Mouse (Mus musculus): ENCODE measurements around the gene Tmem91. TPM values are rescaled to one million over a fixed set of nuclear protein-coding genes. Genes with fewer than 3 reads are reported as not detected.
A peak's percentile ranks its signal among the peaks of the same experiment; 100 is the strongest.

Gene Tmem91
- total and polyA plus RNA-seq, 2 experiments from 2014 or later, result 94.4 to 186 TPM

DNA sequence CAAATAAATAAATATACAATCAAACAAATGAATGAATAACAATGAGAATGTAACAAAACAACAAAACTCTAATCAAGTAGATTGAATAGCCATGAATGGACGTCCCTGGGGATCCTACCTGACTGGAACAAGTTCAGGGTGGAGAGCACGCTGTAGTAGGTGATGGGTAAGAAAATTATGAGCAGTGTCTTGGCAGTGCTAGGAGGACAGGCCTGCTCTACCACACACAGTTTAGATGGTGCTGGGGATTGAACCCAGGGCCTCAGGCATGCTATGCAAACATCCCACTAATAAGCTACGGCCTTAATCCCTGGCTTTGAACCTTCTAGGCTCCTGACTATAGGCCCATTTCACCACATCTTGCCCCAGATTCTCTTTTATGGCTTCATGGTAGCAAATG, 42.5 kb upstream of the Tmem91 start:
- Histone ChIP-seq H3K9ac (replicated peaks; ENCODE audit: low read length, poor library complexity, severe bottlenecking) (no peak overlapping the region), H3K36me3 (ENCODE audit: insufficient read depth, low read length) (peaks cover 51% of the 10 kb centered on the region), H3K4me3 (ENCODE audit: low read depth, low read length) (no peak overlapping the region), H3K4me1 (ENCODE audit: insufficient read depth, low read length) (peaks cover 10% of the 10 kb centered on the region; the same call in 1 of the 2 replicates), H3K27ac (ENCODE audit: low read depth, low read length) (no peak overlapping the region), H3K27me3 (ENCODE audit: insufficient read depth, low read length) (no peaks in the 10 kb centered on the region), H3K9me3 (ENCODE audit: low read length) (no peaks in the 10 kb centered on the region), H3K4me2 (ENCODE audit: low read depth, low read length, poor library complexity, severe bottlenecking) (peak overlapping the region; percentile 82; the same call in 1 of the 2 replicates)
- no peak for DNase-seq (ENCODE audit: low spot score)
- TF ChIP-seq CTCF (IDR thresholded peaks at IDR 0.05), result no peak
- ATAC-seq (ENCODE audit: low FRiP score), result no peak
- WGBS, result 91% methylated on average over 3 of the region's 3 CpGs

DNA sequence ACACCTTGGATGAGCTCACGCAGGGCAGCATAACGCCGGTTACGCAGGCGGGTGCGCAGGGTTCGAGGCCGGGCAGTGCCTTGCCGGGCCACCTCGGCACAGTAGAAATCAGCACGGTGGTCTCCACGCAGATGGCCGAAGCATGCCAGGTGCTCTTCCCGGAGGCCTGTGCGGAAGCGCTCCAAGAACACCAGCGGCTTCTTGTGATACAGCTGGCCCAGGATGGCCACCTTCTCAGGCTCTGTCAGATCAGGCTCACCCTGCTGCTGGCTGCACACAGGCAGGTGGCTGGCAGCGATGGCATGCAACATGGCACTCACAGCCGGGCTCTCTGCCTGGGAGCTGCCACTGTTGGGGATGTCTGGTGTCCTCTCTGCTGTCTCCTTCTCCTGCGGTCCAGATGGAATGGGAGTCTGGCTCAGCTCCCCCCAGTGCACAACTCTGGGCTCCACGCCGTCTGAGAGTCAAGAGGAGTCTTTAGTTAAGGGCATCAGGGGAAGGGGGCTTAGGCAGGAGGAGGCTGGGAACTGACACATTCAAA, 40.8 kb upstream of the Tmem91 start:
- Histone ChIP-seq H3K27me3 (ENCODE audit: insufficient read depth, low read length) (no peaks in the 10 kb centered on the region), H3K27ac (ENCODE audit: low read depth, low read length) (no peak overlapping the region), H3K36me3 (ENCODE audit: insufficient read depth, low read length) (peaks cover 46% of the 10 kb centered on the region), H3K9me3 (ENCODE audit: low read length) (no peaks in the 10 kb centered on the region), H3K9ac (replicated peaks; ENCODE audit: low read length, poor library complexity, severe bottlenecking) (no peak overlapping the region), H3K4me1 (ENCODE audit: insufficient read depth, low read length) (peaks cover 10% of the 10 kb centered on the region; the same call in 1 of the 2 replicates), H3K4me3 (ENCODE audit: low read depth, low read length) (no peak overlapping the region), H3K4me2 (ENCODE audit: low read depth, low read length, poor library complexity, severe bottlenecking) (no peak overlapping the region)
- no peak for TF ChIP-seq CTCF (IDR thresholded peaks at IDR 0.05)
- no peak for ATAC-seq (ENCODE audit: low FRiP score)
- WGBS, result 95% methylated on average over 22 of the region's 22 CpGs
- no peak for DNase-seq (ENCODE audit: low spot score)

DNA sequence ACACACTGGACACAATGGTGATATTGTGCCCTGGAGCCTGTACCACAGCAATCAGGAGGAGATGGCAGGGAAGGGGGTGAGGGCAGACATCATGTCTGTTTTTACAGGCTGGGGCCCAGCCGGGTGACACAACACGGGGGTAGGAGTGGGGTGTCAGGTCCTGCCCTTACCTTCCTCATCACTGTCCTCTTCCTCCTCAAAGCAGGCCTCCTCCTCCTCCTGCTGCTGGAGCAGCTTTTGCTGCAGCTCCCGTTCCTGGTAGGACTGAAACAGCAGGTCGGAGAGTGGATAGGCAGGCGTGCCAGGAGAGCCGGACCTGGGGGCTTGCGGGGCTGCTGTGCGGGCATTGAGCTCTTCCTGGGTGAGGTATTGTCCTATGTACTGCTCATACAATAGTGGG, 39.6 kb upstream of the Tmem91 start:
- Histone ChIP-seq H3K4me1 (ENCODE audit: insufficient read depth, low read length) (peaks cover 18% of the 10 kb centered on the region; the same call in 1 of the 2 replicates), H3K9ac (replicated peaks; ENCODE audit: low read length, poor library complexity, severe bottlenecking) (no peak overlapping the region), H3K36me3 (ENCODE audit: insufficient read depth, low read length) (peaks cover 42% of the 10 kb centered on the region), H3K27me3 (ENCODE audit: insufficient read depth, low read length) (no peaks in the 10 kb centered on the region), H3K4me2 (ENCODE audit: low read depth, low read length, poor library complexity, severe bottlenecking) (no peak overlapping the region), H3K9me3 (ENCODE audit: low read length) (no peaks in the 10 kb centered on the region), H3K27ac (ENCODE audit: low read depth, low read length) (no peak overlapping the region), H3K4me3 (ENCODE audit: low read depth, low read length) (no peak overlapping the region)
- no peak for DNase-seq (ENCODE audit: low spot score)
- WGBS, result 94% methylated on average over 8 of the region's 8 CpGs
- ATAC-seq (ENCODE audit: low FRiP score), result no peak
- no peak for TF ChIP-seq CTCF (IDR thresholded peaks at IDR 0.05)

GRCm38 (mm10) chr7:25712801-25713200, 37.8 kb upstream of the Tmem91 start:
- Histone ChIP-seq H3K4me1 (ENCODE audit: insufficient read depth, low read length) (peaks cover 11% of the 10 kb centered on the region; the same call in 1 of the 2 replicates), H3K9me3 (ENCODE audit: low read length) (no peaks in the 10 kb centered on the region), H3K27ac (ENCODE audit: low read depth, low read length) (no peak overlapping the region), H3K4me3 (ENCODE audit: low read depth, low read length) (no peak overlapping the region), H3K4me2 (ENCODE audit: low read depth, low read length, poor library complexity, severe bottlenecking) (no peak overlapping the region), H3K9ac (replicated peaks; ENCODE audit: low read length, poor library complexity, severe bottlenecking) (no peak overlapping the region), H3K36me3 (ENCODE audit: insufficient read depth, low read length) (peaks cover 42% of the 10 kb centered on the region), H3K27me3 (ENCODE audit: insufficient read depth, low read length) (no peaks in the 10 kb centered on the region)
- no peak for TF ChIP-seq CTCF (IDR thresholded peaks at IDR 0.05)
- 90% methylated on average over 9 of the region's 9 CpGs for WGBS
- ATAC-seq (ENCODE audit: low FRiP score), result no peak
- no peak for DNase-seq (ENCODE audit: low spot score)

DNA sequence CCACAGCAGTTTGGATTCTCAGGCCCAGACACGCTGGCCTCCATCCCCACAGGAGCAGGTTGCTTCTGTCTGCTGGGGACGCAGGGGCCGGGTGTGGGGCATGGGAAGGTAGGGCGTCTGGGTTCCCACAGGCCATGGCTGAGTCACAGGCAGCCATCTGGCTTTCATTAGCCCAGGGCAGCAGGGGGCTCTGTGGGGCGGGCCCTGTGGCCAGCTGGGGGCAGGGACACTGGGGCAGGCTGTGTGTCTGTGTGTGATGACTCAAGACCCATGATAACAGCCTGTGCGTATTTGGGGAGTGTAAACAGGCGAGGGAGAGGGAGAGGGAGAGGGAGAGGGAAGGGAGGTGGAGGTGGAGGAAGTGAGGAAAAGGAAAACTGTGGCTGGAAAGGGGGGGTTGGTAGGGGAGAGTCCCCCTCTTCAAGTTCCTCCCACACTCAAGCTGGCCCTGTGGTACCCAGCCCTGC, 36.8 kb upstream of the Tmem91 start:
- no peaks in the 10 kb centered on the region for H3K9me3 ChIP-seq (ENCODE audit: low read length)
- ATAC-seq (ENCODE audit: low FRiP score) (no peak), DNase-seq (ENCODE audit: low spot score) (no peak)
- no peak overlapping the region for H3K4me2 ChIP-seq (ENCODE audit: low read depth, low read length, poor library complexity, severe bottlenecking)
- 42% methylated on average over 7 of the region's 7 CpGs for WGBS
- no peak overlapping the region for H3K9ac ChIP-seq (replicated peaks; ENCODE audit: low read length, poor library complexity, severe bottlenecking)
- H3K36me3 ChIP-seq (ENCODE audit: insufficient read depth, low read length), result peaks cover 40% of the 10 kb centered on the region
- peaks cover 8% of the 10 kb centered on the region; the same call in 1 of the 2 replicates for H3K4me1 ChIP-seq (ENCODE audit: insufficient read depth, low read length)
- TF ChIP-seq CTCF (IDR thresholded peaks at IDR 0.05), result no peak
- H3K27ac ChIP-seq (ENCODE audit: low read depth, low read length), result no peak overlapping the region
- no peaks in the 10 kb centered on the region for H3K27me3 ChIP-seq (ENCODE audit: insufficient read depth, low read length)
- no peak overlapping the region for H3K4me3 ChIP-seq (ENCODE audit: low read depth, low read length)

DNA sequence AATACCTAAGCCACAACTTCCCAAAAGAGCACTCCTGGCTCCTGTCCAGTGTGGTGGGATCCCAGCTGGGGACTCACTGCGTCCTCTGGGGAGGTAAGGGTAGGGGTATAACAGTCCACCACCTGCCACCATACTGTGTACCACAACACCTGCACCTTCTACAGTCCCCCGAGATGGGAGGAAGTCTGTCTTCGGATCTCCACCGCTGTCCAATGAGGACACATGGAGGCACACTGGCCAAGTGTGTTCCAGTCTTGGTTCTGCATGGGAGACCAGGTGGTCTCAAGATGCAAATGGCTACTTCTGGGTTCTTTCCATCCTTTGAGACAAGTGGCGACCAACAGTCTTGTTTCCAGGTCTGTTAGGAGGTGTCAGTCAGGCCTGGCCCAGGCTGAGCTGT, 36.2 kb upstream of the Tmem91 start:
- DNase-seq (ENCODE audit: low spot score) (no peak), ATAC-seq (ENCODE audit: low FRiP score) (no peak)
- Histone ChIP-seq H3K27me3 (ENCODE audit: insufficient read depth, low read length) (no peaks in the 10 kb centered on the region), H3K4me1 (ENCODE audit: insufficient read depth, low read length) (peaks cover 8% of the 10 kb centered on the region; the same call in 1 of the 2 replicates), H3K4me3 (ENCODE audit: low read depth, low read length) (no peak overlapping the region), H3K9me3 (ENCODE audit: low read length) (no peaks in the 10 kb centered on the region), H3K4me2 (ENCODE audit: low read depth, low read length, poor library complexity, severe bottlenecking) (no peak overlapping the region), H3K9ac (replicated peaks; ENCODE audit: low read length, poor library complexity, severe bottlenecking) (no peak overlapping the region), H3K36me3 (ENCODE audit: insufficient read depth, low read length) (peaks cover 39% of the 10 kb centered on the region), H3K27ac (ENCODE audit: low read depth, low read length) (no peak overlapping the region)
- WGBS, result 67% methylated on average over 5 of the region's 5 CpGs
- TF ChIP-seq CTCF (IDR thresholded peaks at IDR 0.05), result no peak
